Mouse (Mus musculus) liver, embryonic 13.5 days (tissue): ENCODE measurements around the gene Zwilch. TPM values are rescaled to one million over a fixed set of nuclear protein-coding genes. Genes with fewer than 3 reads are reported as not detected.
"Not testable (repeated sequence)": the region's sequence is repeated elsewhere in the genome, so short reads cannot be mapped to it uniquely, and the experiment has no call there.

Source experiments
- ATAC-seq: fragments of 200-750 bp; cut with Nextera tagmentation; 2 replicates; pipeline ENCODE4 v1.8.0; 2017; ENCODE audit warnings: low read depth, mild to moderate bottlenecking, moderate number of reproducible peaks, moderate library complexity
- DNase-seq: peaks from one replicate; pipeline ENCODE4 v3.0.0; 2022
- H3K27ac ChIP-seq: fragments of 300-500 bp; sonication (generic); 2 replicates; pipeline ENCODE4 v1.5.1; 2015; ENCODE audit warnings: moderate library complexity, mild to moderate bottlenecking, inconsistent platforms
- H3K27me3 ChIP-seq: fragments of 300-500 bp; sonication (generic); 2 replicates; pipeline ENCODE4 v1.6.1; 2015; ENCODE audit warnings: mild to moderate bottlenecking, inconsistent platforms
- H3K36me3 ChIP-seq: fragments of 300-500 bp; sonication (generic); 2 replicates; pipeline ENCODE4 v1.6.1; 2015; ENCODE audit warnings: mild to moderate bottlenecking, inconsistent platforms
- H3K4me1 ChIP-seq: fragments of 300-500 bp; sonication (generic); replicated peaks from 2 replicates; pipeline ENCODE4 v1.6.1; 2015; ENCODE audit warnings: inconsistent platforms
- H3K4me2 ChIP-seq: fragments of 300-500 bp; sonication (generic); 2 replicates; pipeline ENCODE4 v1.6.1; 2015; ENCODE audit warnings: inconsistent platforms, mild to moderate bottlenecking, moderate library complexity
- H3K4me3 ChIP-seq: fragments of 300-500 bp; sonication (generic); replicated peaks from 2 replicates; pipeline ENCODE4 v1.5.1; 2015; ENCODE audit warnings: mild to moderate bottlenecking, inconsistent platforms
- H3K9ac ChIP-seq: fragments of 300-500 bp; sonication (generic); 2 replicates; pipeline ENCODE4 v1.6.1; 2015; ENCODE audit warnings: mild to moderate bottlenecking, inconsistent platforms
- H3K9me3 ChIP-seq: fragments of 300-500 bp; sonication (generic); replicated peaks from 2 replicates; pipeline ENCODE4 v1.6.1; 2016; ENCODE audit warnings: inconsistent platforms
- WGBS: fragments of 180-500 bp; shearing (Covaris S2); methylation state at CpG from one replicate; pipeline ENCODE4 v1.1.7; 2015; ENCODE audit not compliant: insufficient replicate concordance; 5-methylcytosine and 5-hydroxymethylcytosine counted together
- polyA plus RNA-seq: library from polyadenylated mRNA; unstranded; fragments of >200 nt; fragmentation: Nextera tagmentation; extraction: Ambion mirVana; gene quantifications from 2 replicates; pipeline ENCODE4 v1.2.1, GENCODE M21; 2015

Gene Zwilch
- polyA plus RNA-seq, 1 experiment from 2014 or later: 14.7 TPM

GRCm38 (mm10) chr9:64126121-64126520, 46.8 kb downstream of the Zwilch start:
- Histone ChIP-seq H3K9me3 (no peaks in the 10 kb centered on the region), H3K4me2 (no peak overlapping the region), H3K4me3 (no peak overlapping the region), H3K36me3 (no peaks in the 10 kb centered on the region), H3K4me1 (peaks cover under 1% of the 10 kb centered on the region; the same call in 1 of the 2 replicates), H3K9ac (no peak overlapping the region), H3K27ac (no peak overlapping the region), H3K27me3 (no peaks in the 10 kb centered on the region)
- 48% methylated on average over 12 of the region's 12 CpGs for WGBS
- no peak for DNase-seq
- no peak for ATAC-seq

DNA sequence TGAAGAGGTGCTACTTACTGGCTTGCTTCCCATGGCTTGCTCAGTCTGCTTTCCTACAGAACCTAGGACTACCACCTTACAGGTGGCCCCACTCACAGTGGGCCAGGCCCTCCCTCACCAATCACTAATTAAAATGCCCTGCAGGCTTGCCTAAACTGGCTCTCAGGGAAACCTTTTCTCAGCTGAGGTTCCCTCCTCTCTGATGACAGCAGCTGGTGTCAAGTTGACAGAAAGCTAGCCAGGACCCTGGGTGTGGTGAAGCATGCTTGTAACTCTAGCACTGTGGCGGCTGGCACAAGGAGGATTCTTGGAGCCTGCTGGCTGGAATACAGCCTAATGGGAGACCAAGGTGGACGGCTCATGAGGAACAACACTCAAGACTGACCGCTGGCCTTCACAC, 47.6 kb downstream of the Zwilch start:
- WGBS: 65% methylated on average over 3 of the region's 3 CpGs
- H3K27ac ChIP-seq: no peak overlapping the region

DNA sequence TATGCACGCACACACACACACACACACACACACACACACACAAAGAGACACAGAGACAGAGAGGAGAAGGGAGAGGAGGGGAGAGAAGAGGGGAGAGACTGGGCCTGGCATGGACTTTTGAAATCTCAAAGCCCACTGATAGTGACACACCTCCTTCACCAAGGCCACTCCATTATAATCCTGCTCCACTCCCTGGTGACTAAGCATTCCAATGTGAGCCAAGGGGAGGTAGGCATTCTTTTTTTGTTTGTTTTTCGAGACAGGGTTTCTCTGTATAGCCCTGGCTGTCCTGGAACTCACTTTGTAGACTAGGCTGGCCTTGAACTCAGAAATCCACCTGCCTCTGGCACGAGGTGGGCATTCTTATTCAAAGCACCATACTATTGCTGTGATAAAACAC, 48.1 kb downstream of the Zwilch start:
- H3K4me2 ChIP-seq, H3K9me3 ChIP-seq, DNase-seq, ATAC-seq, H3K4me3 ChIP-seq, H3K36me3 ChIP-seq, H3K4me1 ChIP-seq, H3K27me3 ChIP-seq, H3K27ac ChIP-seq, H3K9ac ChIP-seq: not testable (repeated sequence)
- 57% methylated on average over 3 of the region's 3 CpGs for WGBS

More for the DNA sequence above, 47.6 kb downstream of the Zwilch start:
- Histone ChIP-seq H3K9ac (no peak overlapping the region), H3K36me3 (no peaks in the 10 kb centered on the region), H3K4me1 (peaks cover 9% of the 10 kb centered on the region), H3K4me3 (no peak overlapping the region), H3K9me3 (no peaks in the 10 kb centered on the region), H3K4me2 (no peak overlapping the region), H3K27me3 (no peaks in the 10 kb centered on the region)
- ATAC-seq (no peak), DNase-seq (no peak)

GRCm38 (mm10) chr9:64122601-64123000, 50.3 kb downstream of the Zwilch start:
- H3K27me3 ChIP-seq: no peaks in the 10 kb centered on the region
- no peak overlapping the region for H3K9ac ChIP-seq
- peaks cover 9% of the 10 kb centered on the region for H3K4me1 ChIP-seq
- H3K4me3 ChIP-seq: no peak overlapping the region
- H3K4me2 ChIP-seq: no peak overlapping the region
- H3K9me3 ChIP-seq: no peaks in the 10 kb centered on the region
- no peaks in the 10 kb centered on the region for H3K36me3 ChIP-seq
- no peak for ATAC-seq
- 77% methylated on average over 10 of the region's 10 CpGs for WGBS
- H3K27ac ChIP-seq: no peak overlapping the region
- no peak for DNase-seq

DNA sequence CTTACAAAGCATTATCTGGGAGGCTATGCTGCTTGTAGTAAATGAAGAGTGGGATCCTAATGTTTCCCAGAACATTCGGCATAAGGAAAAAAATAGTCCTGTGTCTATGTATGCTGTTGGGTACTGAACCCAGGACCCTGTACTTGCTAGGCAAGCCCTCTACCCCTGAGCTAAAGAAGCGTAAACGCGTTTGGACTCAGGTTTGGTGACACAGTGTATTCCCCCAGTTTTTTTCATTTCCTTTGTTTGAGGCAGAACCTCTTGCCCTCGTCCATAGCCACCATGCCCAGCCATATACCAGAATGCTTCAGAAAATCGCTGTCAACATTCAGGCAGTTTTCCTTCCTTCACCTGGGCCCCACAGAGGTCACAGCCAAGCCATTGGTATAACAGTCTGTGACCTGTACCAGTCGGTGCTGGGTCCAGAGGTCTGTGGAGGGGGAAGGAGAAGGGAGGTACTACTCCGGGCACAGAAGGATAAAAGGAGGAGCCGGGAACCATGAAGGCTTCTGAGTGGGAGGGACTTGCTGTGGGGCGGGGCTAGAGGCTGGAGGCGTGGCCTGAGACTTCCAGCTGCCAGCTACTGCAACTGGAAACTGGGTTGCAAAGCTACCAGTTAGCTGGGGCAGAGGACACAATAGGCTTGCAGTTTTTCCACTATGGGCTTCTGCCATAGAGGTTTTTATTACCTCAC, 52.2 kb downstream of the Zwilch start:
- Histone ChIP-seq H3K27ac (no peak overlapping the region), H3K36me3 (no peaks in the 10 kb centered on the region), H3K4me3 (peak overlapping the region; percentile 25), H3K9ac (no peak overlapping the region), H3K4me2 (peak overlapping the region; percentile 53), H3K9me3 (no peaks in the 10 kb centered on the region), H3K27me3 (no peaks in the 10 kb centered on the region), H3K4me1 (peaks cover 9% of the 10 kb centered on the region)
- WGBS: 30% methylated on average over 11 of the region's 11 CpGs
- peak; percentile 64 for ATAC-seq
- DNase-seq: peak; percentile 71

DNA sequence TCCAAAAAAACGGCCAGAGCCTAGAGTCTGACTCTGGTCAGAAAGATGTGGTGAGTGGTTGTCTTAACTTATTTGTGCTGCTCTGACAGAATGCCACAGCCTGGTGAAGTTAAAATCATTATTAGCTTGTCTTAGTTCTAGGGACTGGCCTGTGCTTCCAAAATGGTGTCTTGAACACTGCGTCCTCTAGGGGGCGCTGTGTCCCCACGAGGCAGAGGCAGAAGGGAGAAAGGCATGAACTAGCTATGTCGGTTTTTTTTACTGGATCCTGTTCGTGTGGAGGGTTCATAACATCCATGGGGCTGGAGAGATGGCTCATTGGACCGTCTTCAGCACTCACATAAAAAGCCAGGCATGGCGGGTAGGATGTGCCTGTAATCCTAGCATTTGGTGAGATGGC, 53.0 kb downstream of the Zwilch start:
- peak; percentile 71 for DNase-seq
- Histone ChIP-seq H3K4me1 (peaks cover 9% of the 10 kb centered on the region), H3K9me3 (no peaks in the 10 kb centered on the region), H3K9ac (no peak overlapping the region), H3K27me3 (no peaks in the 10 kb centered on the region), H3K4me3 (no peak overlapping the region), H3K36me3 (no peaks in the 10 kb centered on the region), H3K4me2 (0 out of 2 replicates have a peak overlapping the region, but pooled peaks have one; percentile 23), H3K27ac (no peak overlapping the region)
- ATAC-seq: no peak
- WGBS: 14% methylated on average over 8 of the region's 8 CpGs

DNA sequence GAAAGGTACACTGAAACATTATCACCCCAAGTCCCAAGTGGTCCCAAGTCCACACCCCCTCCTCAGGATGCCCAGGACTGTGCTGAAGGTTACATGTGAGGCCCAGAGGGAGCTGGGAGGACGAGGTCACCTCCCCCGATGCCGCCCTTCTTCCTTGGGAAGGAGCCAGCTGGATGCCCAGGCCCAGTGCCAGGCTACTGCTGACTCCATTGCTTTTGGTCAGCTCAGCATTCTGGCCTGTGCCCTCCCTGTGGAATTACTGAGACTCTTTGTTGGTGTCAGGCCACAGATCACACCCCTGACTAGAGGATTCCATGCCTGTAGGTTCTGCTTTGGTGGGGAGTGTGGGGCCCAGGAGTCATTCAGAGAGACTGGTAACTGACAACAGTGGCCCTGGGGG, 56.0 kb downstream of the Zwilch start, which contains the start of gene Lctl:
Gene Lctl (plus strand): TSS at position 272 of the 400 bp plus-strand sequence.
- no peak within 1 kb of the TSS for H3K4me3 ChIP-seq
- H3K27me3 ChIP-seq: no peaks in the 10 kb centered on the region
- WGBS: 70% methylated on average over 3 of the region's 3 CpGs
- ATAC-seq: no peak
- no peak within 1 kb of the TSS for H3K4me2 ChIP-seq
- DNase-seq: no peak
- H3K4me1 ChIP-seq: peaks cover 9% of the 10 kb centered on the region
- no peak within 1 kb of the TSS for H3K9ac ChIP-seq
- no peaks in the 10 kb centered on the region for H3K9me3 ChIP-seq
- no peaks in the 10 kb centered on the region for H3K36me3 ChIP-seq
- H3K27ac ChIP-seq: no peak within 1 kb of the TSS

DNA sequence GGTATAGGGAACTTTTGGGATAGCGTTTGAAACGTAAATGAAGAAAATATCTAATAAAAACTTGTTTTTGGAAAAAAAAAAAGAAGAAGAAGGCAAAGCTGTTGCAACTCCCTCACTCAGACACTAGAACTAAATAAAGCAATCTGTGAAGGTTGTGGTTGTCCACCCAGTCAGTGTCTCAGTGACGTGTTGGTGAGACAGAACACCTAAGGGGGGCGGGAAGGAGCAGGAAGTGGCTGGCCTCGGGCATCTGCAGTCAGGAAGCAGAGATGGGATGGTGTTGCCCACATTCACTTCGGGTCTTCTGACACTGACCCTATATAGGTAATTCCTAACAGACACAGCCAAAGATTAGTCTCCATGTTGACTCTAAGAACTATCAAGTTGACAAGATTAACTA, 57.1 kb downstream of the Zwilch start:
- peaks cover 4% of the 10 kb centered on the region for H3K4me1 ChIP-seq
- 49% methylated on average over 6 of the region's 6 CpGs for WGBS
- no peak overlapping the region for H3K4me2 ChIP-seq
- no peaks in the 10 kb centered on the region for H3K27me3 ChIP-seq
- H3K27ac ChIP-seq: no peak overlapping the region
- H3K9me3 ChIP-seq: no peaks in the 10 kb centered on the region
- no peak overlapping the region for H3K4me3 ChIP-seq
- H3K9ac ChIP-seq: no peak overlapping the region
- no peaks in the 10 kb centered on the region for H3K36me3 ChIP-seq
- DNase-seq (no peak), ATAC-seq (no peak)

DNA sequence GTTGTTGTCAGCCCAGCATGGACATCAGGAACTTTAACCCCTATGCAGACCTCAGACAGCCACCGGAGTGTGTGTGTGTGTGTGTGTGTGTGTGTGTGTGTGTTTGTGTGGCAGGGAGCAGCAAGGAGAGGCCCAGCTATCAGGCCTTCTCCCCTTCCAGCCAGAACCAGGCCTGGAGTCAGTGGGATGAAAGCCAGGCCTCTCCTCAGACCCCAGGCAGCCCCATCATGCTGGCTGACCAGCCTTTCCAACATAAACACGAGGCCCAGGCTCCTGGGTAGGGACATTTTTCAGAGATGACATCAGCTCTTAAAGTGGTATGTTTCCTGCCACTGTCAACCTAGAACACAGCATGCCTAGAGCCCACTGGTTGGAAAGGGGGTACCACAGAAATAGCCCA, 58.3 kb downstream of the Zwilch start:
- no peak overlapping the region for H3K27ac ChIP-seq
- no peak overlapping the region for H3K9ac ChIP-seq
- no peaks in the 10 kb centered on the region for H3K36me3 ChIP-seq
- no peak overlapping the region for H3K4me3 ChIP-seq
- H3K9me3 ChIP-seq: no peaks in the 10 kb centered on the region
- H3K4me1 ChIP-seq: no peaks in the 10 kb centered on the region
- no peaks in the 10 kb centered on the region for H3K27me3 ChIP-seq
- H3K4me2 ChIP-seq: no peak overlapping the region
- ATAC-seq (no peak), DNase-seq (no peak)
- WGBS: 33% methylated on average over 2 of the region's 2 CpGs

GRCm38 (mm10) chr9:64110502-64110901, 62.4 kb downstream of the Zwilch start:
- Histone ChIP-seq H3K4me2 (no peak overlapping the region), H3K27ac (no peak overlapping the region), H3K9ac (no peak overlapping the region), H3K9me3 (no peaks in the 10 kb centered on the region), H3K36me3 (no peaks in the 10 kb centered on the region), H3K4me3 (no peak overlapping the region), H3K4me1 (peaks cover 5% of the 10 kb centered on the region), H3K27me3 (no peaks in the 10 kb centered on the region)
- ATAC-seq: no peak
- 83% methylated on average over 16 of the region's 16 CpGs for WGBS
- no peak for DNase-seq

- no peak for DNase-seq
- Histone ChIP-seq H3K27me3 (no peaks in the 10 kb centered on the region), H3K36me3 (no peaks in the 10 kb centered on the region), H3K27ac (peak overlapping the region; percentile 13; the same call in 1 of the 2 replicates), H3K4me1 (peaks cover 11% of the 10 kb centered on the region), H3K4me2 (no peak overlapping the region), H3K4me3 (no peak overlapping the region), H3K9me3 (no peaks in the 10 kb centered on the region), H3K9ac (no peak overlapping the region)
- ATAC-seq: no peak
- 20% methylated on average over 6 of the region's 6 CpGs for WGBS
Observed at GRCm38 (mm10) chr9:64105301-64105700, 67.6 kb downstream of the Zwilch start.

- Histone ChIP-seq H3K9me3 (no peaks in the 10 kb centered on the region), H3K36me3 (no peaks in the 10 kb centered on the region), H3K27ac (no peak overlapping the region), H3K4me3 (no peak overlapping the region), H3K4me2 (no peak overlapping the region), H3K4me1 (peaks cover 5% of the 10 kb centered on the region), H3K27me3 (no peaks in the 10 kb centered on the region), H3K9ac (no peak overlapping the region)
- WGBS: 2% methylated on average over 4 of the region's 4 CpGs
- no peak for ATAC-seq
- DNase-seq: peak; percentile 64
Observed at GRCm38 (mm10) chr9:64100442-64100841, 72.5 kb downstream of the Zwilch start.
